In genomic region chr6:125231117-125232044, GRCm38 (mm10) we compare ENCODE assay signal across 8 mouse cellular contexts. TPM values are rescaled to one million over a fixed set of nuclear protein-coding genes. Genes with fewer than 3 reads are reported as not detected.
DNase-seq lines count a peak whose midpoint lies in the region; ATAC-seq lines count a peak whose summit lies in the region.

Gene Tapbpl, minus strand, starts transcription at chr6:125231860.

- H3K27me3 ChIP-seq in intestine, embryonic 15.5 days (replicated peaks) = no peaks in the 10 kb centered on the region
- no peaks in the 10 kb centered on the region for H3K27me3 ChIP-seq in limb, embryonic 15.5 days
- H3K27me3 ChIP-seq in midbrain, embryonic 15.5 days (replicated peaks) = no peaks in the 10 kb centered on the region

- peak within 1 kb of the TSS; percentile 56 for H3K4me3 ChIP-seq in intestine, embryonic 15.5 days (replicated peaks)
- peak within 1 kb of the TSS; percentile 48 for H3K4me3 ChIP-seq in limb, embryonic 15.5 days
- H3K4me3 ChIP-seq in midbrain, embryonic 15.5 days = peak within 1 kb of the TSS; percentile 42

- H3K9me3 ChIP-seq in intestine, embryonic 15.5 days = no peaks in the 10 kb centered on the region
- H3K9me3 ChIP-seq in limb, embryonic 15.5 days = no peaks in the 10 kb centered on the region
- H3K9me3 ChIP-seq in midbrain, embryonic 15.5 days = no peaks in the 10 kb centered on the region

- H3K4me2 ChIP-seq in intestine, embryonic 15.5 days (replicated peaks) = peak within 1 kb of the TSS; percentile 97
- peak within 1 kb of the TSS; percentile 93 for H3K4me2 ChIP-seq in limb, embryonic 15.5 days
- H3K4me2 ChIP-seq in midbrain, embryonic 15.5 days = peak within 1 kb of the TSS; percentile 89

- H3K9ac ChIP-seq in intestine, embryonic 15.5 days = peak within 1 kb of the TSS; percentile 83
- peak within 1 kb of the TSS; percentile 46 for H3K9ac ChIP-seq in limb, embryonic 15.5 days
- H3K9ac ChIP-seq in midbrain, embryonic 15.5 days = peak within 1 kb of the TSS; percentile 56

- no peaks in the 10 kb centered on the region for H3K36me3 ChIP-seq in intestine, embryonic 15.5 days
- peaks cover 3% of the 10 kb centered on the region; the same call in 1 of the 2 replicates for H3K36me3 ChIP-seq in limb, embryonic 15.5 days
- no peaks in the 10 kb centered on the region for H3K36me3 ChIP-seq in midbrain, embryonic 15.5 days (replicated peaks)

- H3K27ac ChIP-seq in intestine, embryonic 15.5 days = peak within 1 kb of the TSS; percentile 89
- H3K27ac ChIP-seq in limb, embryonic 15.5 days = peak within 1 kb of the TSS; percentile 81
- H3K27ac ChIP-seq in midbrain, embryonic 15.5 days = peak within 1 kb of the TSS; percentile 64

- H3K4me1 ChIP-seq in intestine, embryonic 15.5 days (replicated peaks) = peaks cover 16% of the 10 kb centered on the region
- H3K4me1 ChIP-seq in limb, embryonic 15.5 days = peaks cover 18% of the 10 kb centered on the region
- peaks cover 18% of the 10 kb centered on the region for H3K4me1 ChIP-seq in midbrain, embryonic 15.5 days

- peak; percentile 67 for DNase-seq in 3T3-L1 (ENCODE audit: low read depth, low spot score)
- DNase-seq in spleen, postnatal 4 days (ENCODE audit: low spot score in 2 of 2) = peak; percentile 63 to 81

- WGBS in intestine, embryonic 15.5 days = 5% methylated on average over 16 of the region's 16 CpGs
- WGBS in limb, embryonic 15.5 days = 10% methylated on average over 16 of the region's 16 CpGs
- 10% methylated on average over 16 of the region's 16 CpGs for WGBS in midbrain, embryonic 15.5 days

- ATAC-seq in activated CD4-positive, CD25-positive, alpha-beta regulatory T cell, adult 4 months = peak; percentile 79
- ATAC-seq in common myeloid progenitor, adult 5-6 weeks (replicated peaks; ENCODE audit: low read depth, poor library complexity, severe bottlenecking) = peak; percentile 69
- ATAC-seq in granulocyte monocyte progenitor cell, adult 5-6 weeks (replicated peaks; ENCODE audit: poor library complexity, severe bottlenecking) = peak; percentile 79
- peak; percentile 81 for ATAC-seq in intestine, embryonic 15.5 days
- peak; percentile 22 for ATAC-seq in limb, embryonic 15.5 days (ENCODE audit: insufficient number of reproducible peaks, low FRiP score, low TSS enrichment, low read depth)
- ATAC-seq in midbrain, embryonic 15.5 days (replicated peaks) = peak; percentile 79

RNA-seq across cellular contexts. Expression of gene Tapbpl, which starts in this region (rescaled TPM):
- 10 to 100 TPM; 65.5 to 84.7 TPM for polyA plus RNA-seq in activated CD4-positive, CD25-positive, alpha-beta regulatory T cell, adult 4 months (2017; shearing (Covaris generic))
- total RNA-seq in common myeloid progenitor, adult 5-6 weeks (2017) = 18.8 and 20.2 TPM in 2 replicates
- total RNA-seq in granulocyte monocyte progenitor cell, adult 5-6 weeks (2014; fragmentation: Nextera tagmentation) = 13.8 TPM in 2 replicates
- 16.5 and 17.7 TPM in 2 replicates for total RNA-seq in granulocyte monocyte progenitor cell, adult 5-6 weeks (2017)
- 8.7 and 10.7 TPM in 2 replicates for polyA plus RNA-seq in intestine, embryonic 15.5 days (2015; fragmentation: Nextera tagmentation; extraction: Ambion mirVana)
- polyA plus RNA-seq in limb, embryonic 15.5 days (2015; fragmentation: Nextera tagmentation; extraction: Ambion mirVana) = 4.9 and 5.7 TPM in 2 replicates
- 6.3 TPM in 2 replicates for polyA plus RNA-seq in midbrain, embryonic 15.5 days (2015; fragmentation: Nextera tagmentation; extraction: Ambion mirVana)

Comparison
In these comparisons a context has a peak if more than half of its experiments do, and no peak if none do; other contexts are left out.
1. Peak in every context shown above with its lines: DNase-seq, ATAC-seq, H3K4me3 ChIP-seq and H3K27ac ChIP-seq.
2. ATAC-seq: peak in every context shown above with its lines; median percentile 81 in intestine, embryonic 15.5 days; 79 in activated CD4-positive, CD25-positive, alpha-beta regulatory T cell, adult 4 months; 79 in granulocyte monocyte progenitor cell, adult 5-6 weeks; 79 in midbrain, embryonic 15.5 days; 69 in common myeloid progenitor, adult 5-6 weeks; 22 in limb, embryonic 15.5 days.